Mouse (Mus musculus) heart, embryonic 16.5 days (tissue): ENCODE results near the gene Tas2r144. TPM values are rescaled to one million over a fixed set of nuclear protein-coding genes. Genes with fewer than 3 reads are reported as not detected.

ENCODE experiments used
- ATAC-seq: fragments of 200-750 bp; cut with Nextera tagmentation; replicated peaks from 2 replicates; pipeline ENCODE4 v1.8.0; 2017; ENCODE audit warnings: moderate number of reproducible peaks; ENCODE audit not compliant: insufficient read depth, low FRiP score; ENCODE audit errors: extremely low read depth
- H3K27ac ChIP-seq: fragments of 300-500 bp; sonication (generic); 2 replicates; pipeline ENCODE4 v1.5.1; 2014; ENCODE audit warnings: mild to moderate bottlenecking, low read length, control low read depth, moderate library complexity
- H3K27me3 ChIP-seq: fragments of 300-500 bp; sonication (generic); 2 replicates; pipeline ENCODE4 v1.6.1; 2014; ENCODE audit warnings: low read length, mixed read lengths; ENCODE audit not compliant: control insufficient read depth, insufficient read depth
- H3K36me3 ChIP-seq: fragments of 300-500 bp; sonication (generic); 2 replicates; pipeline ENCODE4 v1.6.1; 2014; ENCODE audit not compliant: control insufficient read depth, insufficient read depth
- H3K4me1 ChIP-seq: fragments of 300-500 bp; sonication (generic); 2 replicates; pipeline ENCODE4 v1.6.1; 2014; ENCODE audit warnings: low read length, mixed read lengths; ENCODE audit not compliant: control insufficient read depth, insufficient read depth
- H3K4me2 ChIP-seq: fragments of 300-500 bp; sonication (generic); 2 replicates; pipeline ENCODE4 v1.6.1; 2014; ENCODE audit warnings: low read depth, mild to moderate bottlenecking, control low read depth, low read length
- H3K4me3 ChIP-seq: fragments of 300-500 bp; sonication (generic); 2 replicates; pipeline ENCODE4 v1.5.1; 2014; ENCODE audit warnings: mild to moderate bottlenecking, control low read depth, low read length
- H3K9ac ChIP-seq: fragments of 300-500 bp; sonication (generic); 2 replicates; pipeline ENCODE4 v1.6.1; 2014; ENCODE audit warnings: low read length, control low read depth
- H3K9me3 ChIP-seq: fragments of 300-500 bp; sonication (generic); replicated peaks from 2 replicates; pipeline ENCODE4 v1.6.1; 2016; ENCODE audit warnings: low read length; ENCODE audit not compliant: control insufficient read depth
- whole genome bisulfite sequencing: fragments of 180-500 bp; shearing (Covaris S2); extraction: QIAGEN DNeasy Blood & Tissue Kit; methylation state at CpG from one replicate; pipeline ENCODE4 v1.1.7; 2014; 5-methylcytosine and 5-hydroxymethylcytosine counted together
- polyA plus RNA-seq: library from polyadenylated mRNA; unstranded; fragments of >200 nt; fragmentation: Nextera tagmentation; extraction: Ambion mirVana; gene quantifications from 2 replicates; pipeline ENCODE4 v1.2.1, GENCODE M21; 2015

The Tas2r144 gene
- polyA plus RNA-seq, 1 experiment from 2014 or later: not detected

DNA sequence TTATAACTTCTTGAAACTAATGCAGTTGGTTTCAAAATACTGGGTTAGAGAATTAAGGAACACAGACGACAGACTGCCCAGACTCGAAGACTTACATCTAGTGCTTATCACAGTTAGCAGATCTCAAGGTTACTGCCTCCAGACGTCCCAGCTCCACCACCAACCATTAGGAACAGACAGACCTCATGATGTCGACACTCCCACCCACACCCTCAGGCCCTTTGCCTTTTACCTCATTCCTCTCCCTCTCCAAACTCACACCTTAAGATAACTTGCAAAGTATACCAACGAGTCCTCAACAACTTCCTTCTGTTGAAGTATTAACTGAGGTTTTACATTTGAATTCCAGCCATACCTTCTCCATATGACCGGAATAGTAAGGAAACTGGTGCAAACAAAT is 45.3 kb downstream of the Tas2r144 start:
- ATAC-seq: no peak
- Histone ChIP-seq H3K36me3 (no peaks in the 10 kb centered on the region), H3K4me3 (no peak overlapping the region), H3K4me1 (peaks cover 2% of the 10 kb centered on the region; the same call in 1 of the 2 replicates), H3K4me2 (no peak overlapping the region), H3K27me3 (no peaks in the 10 kb centered on the region), H3K27ac (no peak overlapping the region), H3K9me3 (no peaks in the 10 kb centered on the region), H3K9ac (no peak overlapping the region)
- 37% methylated on average over 6 of the region's 6 CpGs for WGBS

DNA sequence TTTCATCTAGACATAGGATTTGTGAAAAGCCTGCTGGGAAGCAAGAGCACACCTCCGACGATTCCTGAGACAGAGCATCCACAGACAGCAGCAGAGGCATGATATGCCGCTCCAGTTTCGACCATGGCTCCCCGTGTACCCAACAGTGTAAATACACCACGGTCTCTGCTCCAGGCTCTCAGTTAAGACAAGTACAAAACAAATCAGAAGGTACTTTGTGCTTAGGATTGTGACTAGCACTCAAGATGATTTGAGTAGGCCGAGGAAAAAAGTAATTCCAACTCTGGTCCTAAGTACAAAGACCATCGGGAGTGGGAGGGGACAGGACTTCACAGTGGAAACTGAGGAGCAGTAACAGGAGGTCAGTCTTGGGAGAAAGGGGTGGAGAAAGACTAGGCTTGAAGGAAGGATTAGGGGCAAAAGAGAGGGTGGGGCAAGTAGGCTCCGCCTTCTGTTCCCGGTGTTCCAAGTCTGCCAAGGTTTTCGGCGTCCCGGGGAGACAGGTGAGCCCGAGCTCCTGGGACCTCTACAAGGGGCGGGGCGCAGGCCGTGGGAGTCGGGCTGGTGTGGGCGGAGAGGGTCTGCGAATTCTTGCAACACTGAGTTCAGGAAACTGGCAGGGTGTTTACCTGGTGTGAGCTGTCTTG is 46.5 kb downstream of the Tas2r144 start, which contains the start of gene Tmem139:
Gene Tmem139 (plus strand): TSS at position 447 of the 647 bp plus-strand sequence.
- ATAC-seq: no peak
- WGBS: 19% methylated on average over 20 of the region's 20 CpGs
- Histone ChIP-seq H3K9me3 (no peaks in the 10 kb centered on the region), H3K27me3 (no peaks in the 10 kb centered on the region), H3K4me3 (peak within 1 kb of the TSS; percentile 21), H3K9ac (peak within 1 kb of the TSS; percentile 55; the same call in 1 of the 2 replicates), H3K4me2 (peak within 1 kb of the TSS; percentile 46), H3K36me3 (no peaks in the 10 kb centered on the region), H3K27ac (no peak within 1 kb of the TSS), H3K4me1 (peaks cover 5% of the 10 kb centered on the region; the same call in 1 of the 2 replicates)

DNA sequence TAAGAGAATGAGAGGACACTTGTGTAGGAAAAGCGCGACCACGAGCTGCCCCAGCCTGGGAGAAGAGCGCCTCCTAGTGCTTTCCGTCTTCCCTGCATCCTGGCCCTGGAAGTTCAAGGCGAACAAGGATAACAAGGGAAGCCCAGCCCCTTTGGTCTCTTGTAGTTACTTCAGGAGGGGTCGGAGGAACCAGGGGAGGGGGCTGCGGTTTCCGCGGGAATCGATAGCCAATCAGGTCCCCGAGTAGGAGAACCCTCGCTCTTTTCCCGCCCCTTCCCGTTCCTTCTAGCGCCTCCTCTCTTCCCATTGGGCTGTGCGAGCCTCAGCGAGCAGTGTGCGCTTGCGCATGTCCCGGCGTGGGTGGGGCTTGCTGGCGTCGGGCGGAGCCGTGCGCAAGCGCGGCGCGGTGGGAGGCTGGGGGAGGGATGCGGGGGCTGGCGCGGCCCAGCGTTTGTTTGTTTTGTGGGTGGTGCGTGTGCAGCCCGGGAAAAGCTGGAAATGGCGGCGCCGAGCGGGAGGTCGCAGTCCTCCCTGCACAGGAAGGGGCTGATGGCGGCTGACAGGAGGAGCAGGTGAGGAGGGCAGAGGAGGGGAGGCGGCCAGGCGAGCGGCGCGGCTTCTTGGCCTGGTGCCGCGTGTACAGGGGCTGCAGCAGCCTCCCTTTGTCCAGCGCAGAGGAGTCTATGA is 49.6 kb downstream of the Tas2r144 start, which contains the start of gene Casp2:
Gene Casp2 (plus strand): TSS at position 360 of the 687 bp plus-strand sequence.
- H3K4me1 ChIP-seq: peaks cover 7% of the 10 kb centered on the region; the same call in 1 of the 2 replicates
- H3K27me3 ChIP-seq: no peaks in the 10 kb centered on the region
- H3K9ac ChIP-seq: peak within 1 kb of the TSS; percentile 94
- peak within 1 kb of the TSS; percentile 82 for H3K4me3 ChIP-seq
- H3K27ac ChIP-seq: peak within 1 kb of the TSS; percentile 90
- no peaks in the 10 kb centered on the region for H3K9me3 ChIP-seq
- under 1% methylated on average over 49 of the region's 51 CpGs for WGBS
- H3K36me3 ChIP-seq: peaks cover 25% of the 10 kb centered on the region
- H3K4me2 ChIP-seq: peak within 1 kb of the TSS; percentile 82
- peak; percentile 99 for ATAC-seq

Other genes starting within 250 kb of the Tas2r144 start
- gene Sval3, start 247.2 kb upstream of the Tas2r144 start, polyA plus RNA-seq: not detected in 2 replicates
- gene Sva, start 176.9 kb upstream of the Tas2r144 start, polyA plus RNA-seq: not detected in 2 replicates
- not detected in 2 replicates for gene Tas2r139, start 74.4 kb upstream of the Tas2r144 start, polyA plus RNA-seq
- gene Gstk1, start 30.6 kb downstream of the Tas2r144 start, polyA plus RNA-seq: 18.4 and 20.0 TPM in 2 replicates
- 0.20 and 0.34 TPM in 2 replicates for gene Tmem139, start 46.6 kb downstream of the Tas2r144 start, polyA plus RNA-seq
- 34.3 and 38.7 TPM in 2 replicates for gene Casp2, start 49.7 kb downstream of the Tas2r144 start, polyA plus RNA-seq
- gene Clcn1, start 71.4 kb downstream of the Tas2r144 start, polyA plus RNA-seq: 0.34 and 0.45 TPM in 2 replicates
- 0.17 and 0.21 TPM in 2 replicates for gene Fam131b, start 109.3 kb downstream of the Tas2r144 start, polyA plus RNA-seq
- 152 and 159 TPM in 2 replicates for gene Zyx, start 134.3 kb downstream of the Tas2r144 start, polyA plus RNA-seq
- gene Epha1, start 157.9 kb downstream of the Tas2r144 start, polyA plus RNA-seq: 1.9 and 2.9 TPM in 2 replicates
- not detected in 2 replicates for gene Tas2r143, start 184.9 kb downstream of the Tas2r144 start, polyA plus RNA-seq
- gene Tas2r135, start 190.1 kb downstream of the Tas2r144 start, polyA plus RNA-seq: not detected in 2 replicates
- not detected in 2 replicates for gene Tas2r126, start 219.2 kb downstream of the Tas2r144 start, polyA plus RNA-seq
- gene Olfr458, start 249.9 kb downstream of the Tas2r144 start, polyA plus RNA-seq: not detected in 2 replicates